31 mouse cellular contexts compared by ENCODE assay signal in the genomic region with DNA sequence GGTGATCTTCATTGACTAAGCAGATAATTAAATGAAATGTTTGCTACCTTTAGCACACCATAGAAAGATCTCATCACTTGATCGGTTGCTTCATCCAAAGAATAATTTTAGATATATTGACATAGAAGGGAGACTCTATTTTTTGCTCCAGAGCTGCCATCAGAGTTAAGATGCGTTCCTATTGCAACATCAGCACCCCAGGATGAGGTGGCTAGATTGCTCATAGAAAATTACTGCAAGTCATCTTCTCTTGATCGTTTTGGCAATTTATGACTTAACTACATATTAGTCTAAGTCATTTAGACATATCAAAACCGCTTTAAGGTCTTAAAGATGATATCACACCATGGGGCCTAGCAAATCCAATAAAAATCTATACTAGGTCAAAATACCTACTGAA.
"Had no signal": no experiment of that assay in that cellular context is flagged by ENCODE, and none has a peak within 500 bp of the region (broad histone marks: within the 10 kb centered on the region; RNA-seq: fewer than 3 reads in every experiment).

No protein-coding gene starts in this region.

- H3K9ac ChIP-seq: limb, embryonic 12.5 days; limb, embryonic 13.5 days; limb, embryonic 15.5 days; liver, embryonic 12.5 days; liver, embryonic 13.5 days; liver, embryonic 14.5 days; liver, embryonic 15.5 days; liver, postnatal 0 days; lung, embryonic 14.5 days; lung, embryonic 15.5 days; midbrain, embryonic 12.5 days; midbrain, embryonic 13.5 days; midbrain, embryonic 15.5 days; neural tube, embryonic 12.5 days had no signal

- H3K36me3 ChIP-seq: limb, embryonic 10.5 days; limb, embryonic 12.5 days; limb, embryonic 13.5 days; limb, embryonic 15.5 days; liver, embryonic 12.5 days; liver, embryonic 13.5 days; liver, embryonic 15.5 days; lung, embryonic 15.5 days; midbrain, embryonic 10.5 days; midbrain, embryonic 12.5 days; midbrain, embryonic 13.5 days; midbrain, embryonic 15.5 days; neural tube, embryonic 12.5 days had no signal

- H3K4me1 ChIP-seq: limb, embryonic 10.5 days; limb, embryonic 12.5 days; limb, embryonic 13.5 days; limb, embryonic 15.5 days; liver, embryonic 12.5 days; liver, embryonic 13.5 days; liver, embryonic 15.5 days; lung, embryonic 15.5 days; megakaryocyte, embryonic 14.5 days; midbrain, embryonic 10.5 days; midbrain, embryonic 12.5 days; midbrain, embryonic 13.5 days; midbrain, embryonic 15.5 days; neural tube, embryonic 12.5 days had no signal

- H3K27me3 ChIP-seq: limb, embryonic 12.5 days; limb, embryonic 13.5 days; limb, embryonic 15.5 days; liver, embryonic 12.5 days; liver, embryonic 13.5 days; liver, embryonic 15.5 days; lung, embryonic 15.5 days; megakaryocyte, embryonic 14.5 days; midbrain, embryonic 12.5 days; midbrain, embryonic 13.5 days; midbrain, embryonic 15.5 days; neural tube, embryonic 12.5 days had no signal

- H3K4me2 ChIP-seq: limb, embryonic 12.5 days; limb, embryonic 13.5 days; limb, embryonic 15.5 days; liver, embryonic 11.5 days; liver, embryonic 12.5 days; liver, embryonic 13.5 days; liver, embryonic 15.5 days; lung, embryonic 14.5 days; lung, embryonic 15.5 days; midbrain, embryonic 11.5 days; midbrain, embryonic 12.5 days; midbrain, embryonic 13.5 days; midbrain, embryonic 15.5 days; neural tube, embryonic 12.5 days had no signal

- ATAC-seq: liver, embryonic 12.5 days; liver, postnatal 0 days; lung, postnatal 0 days; midbrain, embryonic 13.5 days; midbrain, embryonic 15.5 days; midbrain, embryonic 16.5 days had no signal

- DNase-seq: left cerebral cortex, postnatal 4 days; liver; liver, embryonic 13.5 days; liver, postnatal 0 days; lung, adult 18-20 months; lung, adult 2 months; lung, embryonic 14.5 days; lung, postnatal 10 days; lung, postnatal 14 days; lung, postnatal 36 days; lung, postnatal 4 days; midbrain, embryonic 14.5 days had no signal

- H3K4me3 ChIP-seq: limb, embryonic 10.5 days; limb, embryonic 12.5 days; limb, embryonic 13.5 days; limb, embryonic 15.5 days; liver, embryonic 12.5 days; liver, embryonic 13.5 days; liver, embryonic 15.5 days; lung, embryonic 15.5 days; megakaryocyte, embryonic 14.5 days; midbrain, embryonic 10.5 days; midbrain, embryonic 12.5 days; midbrain, embryonic 13.5 days; midbrain, embryonic 15.5 days; neural tube, embryonic 12.5 days had no signal

- H3K9me3 ChIP-seq: limb, embryonic 10.5 days; limb, embryonic 12.5 days; limb, embryonic 13.5 days; limb, embryonic 15.5 days; liver, embryonic 12.5 days; liver, embryonic 13.5 days; liver, embryonic 15.5 days; lung, embryonic 15.5 days; megakaryocyte, embryonic 14.5 days; midbrain, embryonic 10.5 days; midbrain, embryonic 12.5 days; midbrain, embryonic 13.5 days; midbrain, embryonic 15.5 days; neural tube, embryonic 12.5 days had no signal

- H3K27ac ChIP-seq: limb, embryonic 10.5 days; limb, embryonic 12.5 days; limb, embryonic 13.5 days; limb, embryonic 15.5 days; liver, embryonic 12.5 days; liver, embryonic 13.5 days; liver, embryonic 14.5 days; liver, embryonic 15.5 days; lung, embryonic 15.5 days; macrophage; midbrain, embryonic 10.5 days; midbrain, embryonic 12.5 days; midbrain, embryonic 13.5 days; midbrain, embryonic 15.5 days; neural tube, embryonic 12.5 days had no signal
